Mouse (Mus musculus) neural tube, embryonic 14.5 days (tissue): ENCODE data around the gene Vamp5. TPM values are rescaled to one million over a fixed set of nuclear protein-coding genes. Genes with fewer than 3 reads are reported as not detected.

Experiments used
- ATAC-seq: fragments of 200-750 bp; cut with Nextera tagmentation; 2 replicates; pipeline ENCODE4 v1.8.0; 2017; ENCODE audit warnings: low read depth, mild to moderate bottlenecking, moderate TSS enrichment, moderate library complexity
- H3K27ac ChIP-seq: fragments of 300-500 bp; sonication (generic); 2 replicates; pipeline ENCODE4 v1.5.1; 2014; ENCODE audit warnings: low read depth, mild to moderate bottlenecking, control low read depth, low read length, moderate library complexity, mixed read lengths
- H3K27me3 ChIP-seq: fragments of 300-500 bp; sonication (generic); 2 replicates; pipeline ENCODE4 v1.6.1; 2014; ENCODE audit warnings: low read length; ENCODE audit not compliant: control insufficient read depth, insufficient read depth
- H3K36me3 ChIP-seq: fragments of 300-500 bp; sonication (generic); 2 replicates; pipeline ENCODE4 v1.6.1; 2014; ENCODE audit warnings: low read length, mixed read lengths; ENCODE audit not compliant: control insufficient read depth, insufficient read depth
- H3K4me1 ChIP-seq: fragments of 300-500 bp; sonication (generic); 2 replicates; pipeline ENCODE4 v1.6.1; 2014; ENCODE audit warnings: low read length; ENCODE audit not compliant: control insufficient read depth, insufficient read depth
- H3K4me2 ChIP-seq: fragments of 300-500 bp; sonication (generic); 2 replicates; pipeline ENCODE4 v1.6.1; 2014; ENCODE audit warnings: mild to moderate bottlenecking, low read depth, low read length, control low read depth
- H3K4me3 ChIP-seq: fragments of 300-500 bp; sonication (generic); 2 replicates; pipeline ENCODE4 v1.5.1; 2014; ENCODE audit warnings: low read depth, low read length, control low read depth, mixed read lengths
- H3K9ac ChIP-seq: fragments of 300-500 bp; sonication (generic); replicated peaks from 2 replicates; pipeline ENCODE4 v1.6.1; 2014; ENCODE audit warnings: low read depth, mild to moderate bottlenecking, control low read depth, low read length, mixed read lengths
- H3K9me3 ChIP-seq: fragments of 300-500 bp; sonication (generic); 2 replicates; pipeline ENCODE4 v1.6.1; 2016; ENCODE audit warnings: low read length; ENCODE audit not compliant: control insufficient read depth
- WGBS: fragments of 180-500 bp; shearing (Covaris S2); extraction: QIAGEN DNeasy Blood & Tissue Kit; methylation state at CpG from one replicate; pipeline ENCODE4 v1.1.7; 2014; 5-methylcytosine and 5-hydroxymethylcytosine counted together
- polyA plus RNA-seq: library from polyadenylated mRNA; unstranded; fragments of >200 nt; fragmentation: Nextera tagmentation; extraction: Ambion mirVana; gene quantifications from 2 replicates; pipeline ENCODE4 v1.2.1, GENCODE M21; 2014

Vamp5 gene
- polyA plus RNA-seq, 1 experiment from 2014 or later = 3.1 TPM

GRCm38 (mm10) chr6:72329019-72329418 is 51.2 kb downstream of the Vamp5 start:
- H3K4me1 ChIP-seq = no peaks in the 10 kb centered on the region
- H3K4me2 ChIP-seq = no peak overlapping the region
- H3K27me3 ChIP-seq = no peaks in the 10 kb centered on the region
- 98% methylated on average over 5 of the region's 5 CpGs for WGBS
- H3K4me3 ChIP-seq = no peak overlapping the region
- no peak for ATAC-seq
- peaks cover 50% of the 10 kb centered on the region for H3K36me3 ChIP-seq
- no peak overlapping the region for H3K9ac ChIP-seq
- no peaks in the 10 kb centered on the region for H3K9me3 ChIP-seq
- no peak overlapping the region for H3K27ac ChIP-seq

DNA sequence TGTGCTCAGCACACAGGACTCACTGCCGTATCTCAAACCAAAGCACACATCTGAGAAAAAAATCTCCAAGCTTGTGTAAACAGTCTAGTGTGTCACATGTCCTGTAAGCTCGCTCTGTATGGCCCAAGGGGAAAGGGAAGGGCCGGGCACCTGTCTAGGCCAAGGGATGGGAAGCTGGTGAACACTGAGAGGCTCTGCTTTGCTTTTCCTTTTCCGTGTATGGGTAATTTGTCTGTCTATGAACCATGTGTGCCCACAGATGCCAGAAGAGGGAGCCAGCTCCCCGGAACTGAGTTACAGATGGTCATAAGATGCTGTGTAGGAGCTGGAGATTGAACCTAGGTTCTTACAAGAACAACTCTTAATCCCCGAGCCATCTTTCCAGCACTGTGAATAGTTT is 54.0 kb downstream of the Vamp5 start:
- no peak overlapping the region for H3K4me3 ChIP-seq
- H3K9me3 ChIP-seq = no peaks in the 10 kb centered on the region
- no peak overlapping the region for H3K4me2 ChIP-seq
- H3K36me3 ChIP-seq = peaks cover 52% of the 10 kb centered on the region
- H3K4me1 ChIP-seq = no peaks in the 10 kb centered on the region
- no peak overlapping the region for H3K9ac ChIP-seq
- no peaks in the 10 kb centered on the region for H3K27me3 ChIP-seq
- ATAC-seq = no peak
- 83% methylated on average over 6 of the region's 6 CpGs for WGBS
- no peak overlapping the region for H3K27ac ChIP-seq

- Histone ChIP-seq H3K27ac (no peak overlapping the region), H3K4me2 (no peak overlapping the region), H3K9ac (no peak overlapping the region), H3K4me3 (no peak overlapping the region), H3K36me3 (peaks cover 67% of the 10 kb centered on the region), H3K4me1 (no peaks in the 10 kb centered on the region), H3K9me3 (no peaks in the 10 kb centered on the region), H3K27me3 (no peaks in the 10 kb centered on the region)
- ATAC-seq = no peak
- 95% methylated on average over 6 of the region's 6 CpGs for WGBS
Measured at GRCm38 (mm10) chr6:72323786-72324508, 56.3 kb downstream of the Vamp5 start.

- 84% methylated on average over 3 of the region's 3 CpGs for WGBS
- Histone ChIP-seq H3K4me1 (no peaks in the 10 kb centered on the region), H3K4me2 (no peak overlapping the region), H3K27ac (no peak overlapping the region), H3K9ac (no peak overlapping the region), H3K9me3 (no peaks in the 10 kb centered on the region), H3K4me3 (no peak overlapping the region), H3K27me3 (no peaks in the 10 kb centered on the region), H3K36me3 (peaks cover 64% of the 10 kb centered on the region)
- ATAC-seq = no peak
Measured at GRCm38 (mm10) chr6:72322936-72323335, 57.3 kb downstream of the Vamp5 start.

GRCm38 (mm10) chr6:72319019-72319418 is 61.2 kb downstream of the Vamp5 start:
- Histone ChIP-seq H3K27ac (no peak overlapping the region), H3K4me3 (no peak overlapping the region), H3K4me1 (no peaks in the 10 kb centered on the region), H3K4me2 (no peak overlapping the region), H3K27me3 (no peaks in the 10 kb centered on the region), H3K36me3 (peaks cover 47% of the 10 kb centered on the region), H3K9ac (no peak overlapping the region), H3K9me3 (no peaks in the 10 kb centered on the region)
- ATAC-seq = no peak
- WGBS = 86% methylated on average over 11 of the region's 11 CpGs

Other genes starting within 250 kb of the Vamp5 start
- 1.1 and 2.4 TPM in 2 replicates for gene Atoh8, start 144.9 kb downstream of the Vamp5 start, polyA plus RNA-seq
- not detected in 2 replicates for gene Sftpb, start 75.9 kb downstream of the Vamp5 start, polyA plus RNA-seq
- gene Usp39, start 35.3 kb downstream of the Vamp5 start, polyA plus RNA-seq = 45.3 and 55.3 TPM in 2 replicates
- 15.8 and 15.9 TPM in 2 replicates for gene 0610030E20Rik, start 33.2 kb downstream of the Vamp5 start, polyA plus RNA-seq
- 15.4 and 28.7 TPM in 2 replicates for gene Tmem150a, start 25.0 kb downstream of the Vamp5 start, polyA plus RNA-seq
- 115 and 145 TPM in 2 replicates for gene Rnf181, start 13.5 kb downstream of the Vamp5 start, polyA plus RNA-seq
- gene Vamp8, start 10.2 kb upstream of the Vamp5 start, polyA plus RNA-seq = 7.9 and 19.8 TPM in 2 replicates
- 11.6 and 15.0 TPM in 2 replicates for gene Ggcx, start 33.8 kb upstream of the Vamp5 start, polyA plus RNA-seq
- gene Mat2a, start 59.1 kb upstream of the Vamp5 start, polyA plus RNA-seq = 392 and 416 TPM in 2 replicates
- 0.22 and 1.2 TPM in 2 replicates for gene Sh2d6, start 141.2 kb upstream of the Vamp5 start, polyA plus RNA-seq
- 3.4 and 9.0 TPM in 2 replicates for gene Capg, start 163.9 kb upstream of the Vamp5 start, polyA plus RNA-seq
- 17.6 and 17.8 TPM in 2 replicates for gene Elmod3, start 217.9 kb upstream of the Vamp5 start, polyA plus RNA-seq
- gene Retsat, start 218.0 kb upstream of the Vamp5 start, polyA plus RNA-seq = 3.9 and 5.5 TPM in 2 replicates
- 42.1 and 50.3 TPM in 2 replicates for gene Tgoln1, start 236.5 kb upstream of the Vamp5 start, polyA plus RNA-seq